Mouse (Mus musculus) midbrain, embryonic 14.5 days (tissue): ENCODE results near the gene Olfr711. TPM values are rescaled to one million over a fixed set of nuclear protein-coding genes. Genes with fewer than 3 reads are reported as not detected.
"Not testable (repeated sequence)": the region's sequence is repeated elsewhere in the genome, so short reads cannot be mapped to it uniquely, and the experiment has no call there.

Experiments
- ATAC-seq: fragments of 200-750 bp; cut with Nextera tagmentation; 2 replicates; pipeline ENCODE4 v1.8.0; 2017; ENCODE audit warnings: moderate number of reproducible peaks, moderate library complexity; ENCODE audit not compliant: low FRiP score, low TSS enrichment
- DNase-seq: peaks from one replicate; pipeline ENCODE4 v3.0.0-alpha.2; 2015
- H3K27ac ChIP-seq: fragments of 300-500 bp; sonication (generic); replicated peaks from 2 replicates; pipeline ENCODE4 v1.5.1; 2014; ENCODE audit warnings: mild to moderate bottlenecking, low read depth, low read length, moderate library complexity
- H3K27me3 ChIP-seq: fragments of 300-500 bp; sonication (generic); 2 replicates; pipeline ENCODE4 v1.6.1; 2014; ENCODE audit warnings: low read length, control low read depth, mixed read lengths; ENCODE audit not compliant: control insufficient read depth, insufficient read depth
- H3K36me3 ChIP-seq: fragments of 300-500 bp; sonication (generic); 2 replicates; pipeline ENCODE4 v1.6.1; 2014; ENCODE audit warnings: low read length, control low read depth; ENCODE audit not compliant: control insufficient read depth, insufficient read depth
- H3K4me1 ChIP-seq: fragments of 300-500 bp; sonication (generic); 2 replicates; pipeline ENCODE4 v1.6.1; 2014; ENCODE audit warnings: mild to moderate bottlenecking, antibody characterized with exemption, low read length, control low read depth; ENCODE audit not compliant: control insufficient read depth, insufficient read depth
- H3K4me2 ChIP-seq: fragments of 300-500 bp; sonication (generic); 2 replicates; pipeline ENCODE4 v1.6.1; 2014; ENCODE audit warnings: mild to moderate bottlenecking, low read length, moderate library complexity
- H3K4me3 ChIP-seq: fragments of 300-500 bp; sonication (generic); replicated peaks from 2 replicates; pipeline ENCODE4 v1.5.1; 2014; ENCODE audit warnings: low read depth, low read length
- H3K9ac ChIP-seq: fragments of 300-500 bp; sonication (generic); replicated peaks from 2 replicates; pipeline ENCODE4 v1.6.1; 2014; ENCODE audit warnings: mild to moderate bottlenecking, low read length, moderate library complexity
- H3K9me3 ChIP-seq: fragments of 300-500 bp; sonication (generic); 2 replicates; pipeline ENCODE4 v1.6.1; 2016; ENCODE audit warnings: low read length, control low read depth, mixed read lengths; ENCODE audit not compliant: control insufficient read depth
- WGBS: fragments of 180-500 bp; shearing (Covaris S2); extraction: QIAGEN DNeasy Blood & Tissue Kit; methylation state at CpG from one replicate; pipeline ENCODE4 v1.1.7; 2014; 5-methylcytosine and 5-hydroxymethylcytosine counted together
- polyA plus RNA-seq: library from polyadenylated mRNA; unstranded; fragments of >200 nt; fragmentation: Nextera tagmentation; extraction: Ambion mirVana; gene quantifications from 2 replicates; pipeline ENCODE4 v1.2.1, GENCODE M21; 2014

The Olfr711 gene
- polyA plus RNA-seq, 1 experiment from 2014 or later, result not detected

DNA sequence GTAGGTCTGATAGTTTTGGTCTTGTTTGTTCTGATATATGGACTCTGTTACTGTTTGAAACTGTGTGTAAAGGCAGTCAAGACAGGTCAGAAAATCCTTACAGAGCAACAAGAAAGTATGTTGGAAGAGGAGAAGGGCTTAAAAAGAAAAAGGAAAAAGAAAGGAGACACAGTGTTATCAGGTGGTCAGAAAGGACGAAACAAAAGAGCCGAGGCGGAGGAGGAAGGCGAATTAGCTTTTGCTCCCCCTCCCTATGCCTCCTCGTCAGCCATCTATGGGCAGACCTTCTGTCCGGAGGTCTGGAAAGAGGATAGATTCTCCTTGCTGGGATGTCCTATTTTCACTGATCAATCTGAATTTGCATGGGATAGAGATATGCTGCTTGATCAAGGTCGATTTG is 54.3 kb downstream of the Olfr711 start:
- H3K4me1 ChIP-seq, H3K9ac ChIP-seq, H3K27ac ChIP-seq, H3K4me2 ChIP-seq, H3K36me3 ChIP-seq, ATAC-seq, H3K27me3 ChIP-seq, H3K4me3 ChIP-seq, H3K9me3 ChIP-seq, DNase-seq: not testable (repeated sequence)
- 73% methylated on average over 4 of the region's 7 CpGs for WGBS

Other genes with a start within 250 kb of the Olfr711 start
- not detected in 2 replicates for gene Olfr697, start 233.0 kb downstream of the Olfr711 start, polyA plus RNA-seq
- gene Olfr698, start 220.1 kb downstream of the Olfr711 start, polyA plus RNA-seq, result not detected in 2 replicates
- gene Olfr699, start 182.3 kb downstream of the Olfr711 start, polyA plus RNA-seq, result not detected in 2 replicates
- not detected in 2 replicates for gene Olfr700, start 166.6 kb downstream of the Olfr711 start, polyA plus RNA-seq
- gene Olfr701, start 161.3 kb downstream of the Olfr711 start, polyA plus RNA-seq, result not detected in 2 replicates
- gene Olfr702, start 141.6 kb downstream of the Olfr711 start, polyA plus RNA-seq, result not detected in 2 replicates
- gene Olfr703, start 132.1 kb downstream of the Olfr711 start, polyA plus RNA-seq, result not detected in 2 replicates
- gene Olfr704, start 112.3 kb downstream of the Olfr711 start, polyA plus RNA-seq, result not detected in 2 replicates
- gene Olfr705, start 98.6 kb downstream of the Olfr711 start, polyA plus RNA-seq, result not detected in 2 replicates
- not detected in 2 replicates for gene Olfr706, start 87.3 kb downstream of the Olfr711 start, polyA plus RNA-seq
- gene Olfr707, start 74.2 kb downstream of the Olfr711 start, polyA plus RNA-seq, result not detected in 2 replicates
- not detected in 2 replicates for gene Olfr1532-ps1, start 67.5 kb downstream of the Olfr711 start, polyA plus RNA-seq
- not detected in 2 replicates for gene Olfr709-ps1, start 43.2 kb downstream of the Olfr711 start, polyA plus RNA-seq
- gene Olfr710, start 27.1 kb downstream of the Olfr711 start, polyA plus RNA-seq, result not detected in 2 replicates
- gene Olfr6, start 11.5 kb downstream of the Olfr711 start, polyA plus RNA-seq, result not detected in 2 replicates
- gene Olfr2, start 30.6 kb upstream of the Olfr711 start, polyA plus RNA-seq, result not detected in 2 replicates
- gene Olfr713, start 55.7 kb upstream of the Olfr711 start, polyA plus RNA-seq, result not detected in 2 replicates
- not detected in 2 replicates for gene Olfr714, start 95.5 kb upstream of the Olfr711 start, polyA plus RNA-seq
- not detected in 2 replicates for gene Olfr17, start 117.8 kb upstream of the Olfr711 start, polyA plus RNA-seq
- gene Olfr715b, start 134.9 kb upstream of the Olfr711 start, polyA plus RNA-seq, result not detected in 2 replicates
- not detected in 2 replicates for gene Olfr715, start 155.6 kb upstream of the Olfr711 start, polyA plus RNA-seq
- gene Olfr716, start 162.9 kb upstream of the Olfr711 start, polyA plus RNA-seq, result not detected in 2 replicates
- gene Nlrp14, start 191.5 kb upstream of the Olfr711 start, polyA plus RNA-seq, result not detected in 2 replicates
- not detected in 2 replicates for gene Rbmxl2, start 234.0 kb upstream of the Olfr711 start, polyA plus RNA-seq